Mouse (Mus musculus) lung, adult 2 months (tissue): Measurements from ENCODE around the gene Vash2.

Experiments used
- CTCF ChIP-seq: fragments of 200-500 bp; IDR thresholded peaks from 2 replicates; pipeline ENCODE4 v1.5.1; 2011; ENCODE audit warnings: mild to moderate bottlenecking, low read length, control low read depth; ENCODE audit not compliant: insufficient read depth
- POLR2A ChIP-seq: fragments of 200-500 bp; IDR thresholded peaks from 2 replicates; pipeline ENCODE4 v1.6.1; 2011; ENCODE audit warnings: low read depth, mild to moderate bottlenecking, control low read depth, low read length, borderline replicate concordance; ENCODE audit errors: extremely low read depth

- TF ChIP-seq POLR2A (no peak), CTCF (no peak)
These were observed 39.3 kb downstream of the Vash2 start for GRCm38 (mm10) chr1:190939803-190940202.
